Mouse (Mus musculus): ENCODE data around the gene Acbd7. TPM values are rescaled to one million over a fixed set of nuclear protein-coding genes. Genes with fewer than 3 reads are reported as not detected.

Acbd7 gene
- 1 to 10 TPM in 3 of 4 experiments, under 1 TPM in 1; 0.95 to 2.4 (median 1.5) TPM for total RNA-seq (2022)

DNA sequence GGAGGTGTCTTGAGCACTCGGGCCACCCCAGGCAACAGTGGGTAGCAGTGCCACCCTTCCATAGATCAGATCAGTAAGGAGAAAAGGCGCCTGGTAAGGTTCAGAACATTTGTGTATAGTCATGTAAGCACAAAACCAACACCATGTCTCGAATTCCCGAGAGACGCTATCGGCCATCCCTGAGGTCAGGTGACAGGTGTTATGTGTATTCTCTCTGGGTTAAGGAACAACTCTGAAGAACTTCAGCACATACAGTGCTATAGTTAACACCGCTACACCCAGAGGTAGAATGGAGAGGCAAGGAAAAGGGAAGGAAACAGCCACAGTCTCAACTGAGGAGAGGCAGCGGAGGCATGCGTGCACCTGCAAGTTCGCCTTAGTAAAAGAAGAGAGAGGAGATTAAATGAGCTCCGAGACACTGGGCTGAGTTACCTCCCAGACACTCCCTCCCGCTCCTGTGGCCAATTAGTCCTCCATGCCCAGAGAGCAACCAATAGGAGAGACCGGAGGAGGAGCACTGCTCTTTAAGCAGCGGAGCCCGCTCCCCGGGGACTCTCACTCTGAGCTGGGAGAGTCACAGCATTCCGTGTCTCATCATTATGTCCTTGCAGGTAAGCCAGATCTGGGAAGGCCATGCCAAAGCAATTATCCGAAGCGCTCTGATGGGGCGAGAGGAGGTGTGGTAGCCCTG is at the start of gene Acbd7:
Acbd7 (plus strand) TSS at position 558 of the 691 bp plus-strand sequence.
- DNase-seq (ENCODE audit: low spot score), result no peak

- DNase-seq (ENCODE audit: low spot score), result no peak
These were observed 49.7 kb upstream of the Acbd7 start for GRCm38 (mm10) chr2:3286243-3286642.

GRCm38 (mm10) chr2:3289581-3289980 is 46.4 kb upstream of the Acbd7 start:
- no peak for DNase-seq (ENCODE audit: low spot score)

DNA sequence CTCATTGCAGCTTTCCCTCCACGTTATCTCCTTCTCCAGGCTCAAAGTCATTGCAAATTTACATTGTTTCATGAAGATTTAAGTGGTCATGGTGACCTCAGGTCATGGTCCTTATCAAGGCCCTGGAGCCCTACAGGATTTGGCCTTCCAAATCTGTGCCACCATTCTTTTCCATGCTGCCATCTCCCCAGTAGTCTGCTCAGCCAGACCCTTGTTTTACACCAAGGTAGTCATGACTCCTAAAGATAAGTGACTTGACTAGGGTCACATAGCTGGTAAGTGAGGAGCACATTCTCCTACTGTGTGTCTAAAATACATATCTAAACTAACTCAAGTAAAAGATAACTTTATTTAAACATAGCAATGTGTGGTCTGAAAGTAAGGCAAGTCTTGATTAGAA is 43.8 kb upstream of the Acbd7 start:
- no peak for DNase-seq (ENCODE audit: low spot score)

DNA sequence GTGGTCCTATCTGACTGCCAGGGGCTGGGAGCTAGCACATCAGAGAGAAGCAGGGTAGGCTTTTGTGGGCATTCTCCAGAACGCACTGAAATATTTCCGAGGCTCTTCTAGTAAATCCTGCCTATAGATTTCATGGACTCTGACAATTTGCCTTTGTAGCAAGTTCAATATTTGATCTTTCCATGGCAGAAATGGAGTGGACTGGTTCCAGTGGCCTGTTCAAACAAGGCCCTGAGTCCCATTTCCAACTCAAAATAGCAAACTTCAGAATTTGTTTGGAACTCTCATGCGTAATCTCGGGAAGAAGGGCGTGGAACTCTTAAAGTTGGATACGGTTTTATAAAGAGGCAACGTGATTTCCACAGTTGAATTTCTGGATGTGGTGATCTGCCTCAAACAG is 40.1 kb upstream of the Acbd7 start:
- no peak for DNase-seq (ENCODE audit: low spot score)

DNA sequence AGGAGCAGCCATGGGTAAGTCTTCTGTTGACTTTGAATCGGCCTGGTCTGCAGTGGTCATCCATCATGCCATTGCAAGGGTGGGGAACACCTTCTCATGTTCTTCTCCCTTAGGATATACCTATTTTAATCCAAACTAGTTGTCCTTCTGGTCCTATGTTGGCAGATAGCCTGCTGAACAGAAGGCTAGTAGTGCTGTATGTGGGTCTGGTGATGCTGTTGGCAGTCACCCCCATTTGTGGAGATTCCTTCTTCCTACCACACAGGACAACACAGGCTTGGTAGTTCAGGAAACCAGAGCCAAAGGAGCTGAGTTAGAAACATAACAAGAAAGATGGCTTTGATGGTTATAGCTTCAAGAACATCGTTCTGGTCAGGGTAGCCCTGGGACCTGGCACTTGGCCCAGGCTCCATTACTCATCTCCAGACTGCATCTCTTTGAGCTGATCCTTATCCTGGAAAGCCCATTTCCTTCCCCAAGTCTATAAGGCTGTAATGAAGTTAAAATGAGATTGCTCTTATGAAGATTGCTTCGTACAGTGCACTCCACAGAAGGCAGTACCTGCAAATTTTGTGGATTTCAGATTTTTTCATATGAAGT is 30.4 kb upstream of the Acbd7 start:
- no peak for DNase-seq (ENCODE audit: low spot score)

DNA sequence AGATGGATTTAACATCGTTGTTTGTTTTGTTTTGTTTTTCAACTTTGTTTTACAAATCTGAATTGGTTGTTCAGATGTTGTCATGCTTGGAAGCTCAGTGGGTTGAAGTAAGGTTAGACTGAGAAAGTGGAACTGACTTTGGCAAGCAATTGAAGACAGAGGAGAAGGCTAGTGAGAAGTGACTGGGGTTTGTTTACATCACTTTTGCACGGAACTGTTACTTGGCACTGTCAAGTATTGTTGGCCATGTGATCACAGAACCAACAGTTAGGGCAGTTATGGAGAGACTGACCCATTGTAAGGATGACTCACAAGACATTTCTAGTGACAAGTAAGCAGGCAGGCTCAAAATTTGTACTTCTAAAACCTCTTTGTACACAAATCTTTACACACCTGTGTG is 12.8 kb upstream of the Acbd7 start:
- no peak for DNase-seq (ENCODE audit: low spot score)

- no peak for DNase-seq (ENCODE audit: low spot score)
These were observed 11.4 kb upstream of the Acbd7 start for GRCm38 (mm10) chr2:3324381-3325130.

DNA sequence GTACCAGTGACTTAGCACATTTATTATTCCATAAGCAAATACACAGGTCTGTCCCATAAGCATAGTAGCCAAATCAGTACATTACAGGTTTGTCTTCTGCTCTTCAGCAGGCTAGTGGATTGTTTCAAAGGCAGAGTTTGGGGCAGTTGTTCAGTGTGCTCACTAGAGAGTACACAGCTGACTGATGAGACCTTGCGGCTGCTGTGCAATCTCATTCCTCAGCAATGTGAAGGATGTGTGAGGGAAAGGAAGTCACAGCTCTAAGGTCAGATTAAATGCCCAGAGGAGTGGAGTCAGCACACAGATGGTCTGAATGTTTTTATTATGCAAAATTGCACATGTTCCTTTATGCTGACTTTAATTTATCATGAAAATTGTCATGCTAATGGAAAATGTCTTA is 9.4 kb upstream of the Acbd7 start:
- no peak for DNase-seq (ENCODE audit: low spot score)

GRCm38 (mm10) chr2:3327351-3327750 is 8.6 kb upstream of the Acbd7 start:
- DNase-seq (ENCODE audit: low spot score), result peak; percentile 57

DNA sequence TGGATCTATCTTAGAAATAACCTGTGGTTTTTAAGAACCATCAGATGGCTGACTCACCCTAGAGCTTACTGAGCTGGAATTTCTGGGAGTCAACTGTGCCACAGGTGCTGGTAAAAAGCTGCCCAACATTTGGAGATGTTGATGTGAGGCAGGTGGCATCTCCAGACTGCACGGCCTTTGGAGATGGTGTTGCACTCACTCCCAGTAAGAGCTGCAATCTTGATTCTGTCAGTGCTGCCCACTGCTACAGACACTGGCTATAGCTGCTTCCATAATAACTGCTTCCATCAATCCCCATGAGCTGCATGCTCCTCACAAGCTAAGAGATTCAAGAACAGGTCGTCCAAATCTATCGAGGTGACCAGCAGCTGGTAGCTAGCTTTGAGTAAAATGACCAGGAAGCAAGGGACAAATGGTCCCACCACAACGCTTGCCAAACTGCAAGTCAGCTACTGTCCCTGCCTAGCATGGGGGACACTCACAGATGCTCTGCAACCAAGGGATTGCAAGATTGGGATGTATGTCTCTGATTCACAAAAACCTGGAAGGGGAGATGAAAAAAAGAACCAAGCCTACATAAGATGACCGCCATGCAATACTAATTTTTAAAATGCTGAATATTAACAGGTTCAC is 4.8 kb upstream of the Acbd7 start:
- no peak for DNase-seq (ENCODE audit: low spot score)

DNA sequence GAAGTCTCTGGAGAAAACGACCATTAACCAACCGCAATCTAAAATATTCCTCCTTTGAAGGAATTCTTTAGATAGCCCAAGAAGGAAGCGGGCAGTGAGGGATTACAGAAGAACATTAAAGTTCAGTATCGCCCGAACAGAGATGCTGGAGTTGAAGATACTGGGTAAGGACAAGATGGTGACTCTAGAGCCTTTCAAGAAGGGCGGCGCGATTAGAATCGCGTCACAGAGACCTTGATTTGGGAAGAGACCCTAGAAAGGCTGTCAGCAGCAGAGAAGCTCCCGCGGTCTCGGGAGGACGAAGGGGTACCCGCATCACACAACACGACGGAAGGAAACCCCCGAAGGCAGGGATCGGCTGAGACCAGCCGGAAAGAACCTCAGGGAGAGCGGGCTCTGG is 3.9 kb upstream of the Acbd7 start:
- DNase-seq (ENCODE audit: low spot score), result no peak

DNA sequence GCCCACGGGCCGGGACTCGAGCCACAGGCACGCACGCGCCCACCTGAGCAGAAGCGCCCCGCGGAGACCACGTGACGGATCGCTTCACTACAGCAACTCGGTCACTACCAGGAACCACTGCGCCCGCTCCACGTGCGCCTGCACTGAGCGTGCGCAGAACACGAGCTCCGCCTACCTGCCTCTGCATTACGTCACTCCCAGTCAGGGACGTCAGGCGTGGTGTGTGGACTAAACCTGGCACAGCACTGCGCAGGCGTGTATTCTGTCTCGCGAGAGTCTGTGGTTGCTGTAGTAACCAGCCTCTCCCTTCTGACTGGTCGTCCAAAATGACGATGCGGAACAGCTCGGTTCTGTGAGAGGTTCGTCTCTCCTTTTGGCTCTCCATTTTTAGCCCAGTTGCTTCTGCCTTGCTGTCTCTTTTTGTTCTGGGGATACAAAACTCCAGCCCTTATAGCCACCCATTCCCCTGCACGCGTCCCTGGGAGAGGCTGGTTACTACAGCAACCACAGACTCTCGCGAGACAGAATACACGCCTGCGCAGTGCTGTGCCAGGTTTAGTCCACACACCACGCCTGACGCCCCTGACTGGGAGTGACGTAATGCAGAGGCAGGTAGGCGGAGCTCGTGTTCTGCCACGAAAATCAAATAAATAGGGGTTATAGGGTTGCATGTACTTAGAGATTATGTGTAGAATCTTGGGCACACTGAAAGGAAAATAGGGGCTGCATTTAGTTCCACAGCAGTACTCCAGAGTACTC is 3.3 kb upstream of the Acbd7 start, which contains the start of gene Rpp38:
Rpp38 (minus strand) TSS at position 160 of the 759 bp plus-strand sequence.
- DNase-seq (ENCODE audit: low spot score), result peak; percentile 98

DNA sequence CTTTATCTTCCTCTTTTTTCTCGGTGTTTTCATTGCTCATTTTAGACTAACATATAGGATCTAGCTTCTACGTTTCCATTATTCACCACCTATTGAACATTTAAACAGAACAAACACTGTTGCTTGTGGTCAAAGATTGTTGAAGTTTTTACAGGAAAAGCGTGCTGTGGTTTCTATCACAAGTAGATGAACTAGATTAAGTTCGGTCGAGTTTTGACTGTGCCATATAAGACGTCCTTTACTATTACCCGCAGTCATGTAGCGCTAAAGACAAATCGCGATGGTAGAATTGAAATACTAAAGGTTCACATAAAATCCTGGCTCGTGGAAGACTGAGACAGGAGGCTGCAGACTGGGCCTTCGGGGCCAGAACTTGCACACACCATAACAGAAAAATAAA is 2.2 kb upstream of the Acbd7 start:
- no peak for DNase-seq (ENCODE audit: low spot score)

DNA sequence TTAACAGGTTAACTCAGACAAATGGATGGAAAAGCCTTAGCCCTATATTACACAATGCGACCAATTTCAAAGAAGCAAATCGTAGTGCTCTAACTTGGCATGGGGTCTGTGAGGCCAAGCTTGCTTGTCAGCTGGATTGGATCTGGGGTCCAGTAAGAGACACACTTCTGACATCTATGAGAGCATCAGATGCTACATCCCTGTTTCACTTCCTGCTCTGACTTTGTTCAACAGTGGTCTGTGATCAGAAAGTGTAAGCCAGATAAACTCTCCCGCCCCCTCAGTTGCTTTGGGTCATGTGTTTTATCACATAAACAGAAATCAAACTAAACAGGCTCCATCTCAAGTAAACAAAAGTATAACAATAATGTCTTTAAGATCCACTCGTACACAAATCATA is 12.5 kb downstream of the Acbd7 start:
- no peak for DNase-seq (ENCODE audit: low spot score)

DNA sequence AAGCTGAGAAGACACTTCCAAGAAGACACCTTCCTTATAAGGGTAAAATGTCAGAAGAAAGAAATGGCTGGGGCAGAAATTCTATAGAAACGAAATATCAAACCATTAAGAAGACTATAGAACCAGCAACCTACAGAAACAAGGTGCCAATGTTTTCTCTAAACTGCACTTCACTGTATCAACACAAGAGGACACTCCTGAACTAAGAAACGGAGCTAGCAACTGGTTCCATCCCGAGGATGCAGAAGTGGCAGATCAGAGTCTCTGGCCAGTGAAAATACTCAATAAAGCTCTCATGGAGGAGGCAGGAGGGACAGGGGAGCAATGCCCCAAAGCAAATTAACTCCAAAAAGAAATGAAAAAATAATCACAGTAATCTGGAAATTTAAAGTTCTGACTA is 13.0 kb downstream of the Acbd7 start:
- peak; percentile 19 for DNase-seq (ENCODE audit: low spot score)

- no peak for DNase-seq (ENCODE audit: low spot score)
These were observed 17.2 kb downstream of the Acbd7 start for GRCm38 (mm10) chr2:3353160-3353559.

DNA sequence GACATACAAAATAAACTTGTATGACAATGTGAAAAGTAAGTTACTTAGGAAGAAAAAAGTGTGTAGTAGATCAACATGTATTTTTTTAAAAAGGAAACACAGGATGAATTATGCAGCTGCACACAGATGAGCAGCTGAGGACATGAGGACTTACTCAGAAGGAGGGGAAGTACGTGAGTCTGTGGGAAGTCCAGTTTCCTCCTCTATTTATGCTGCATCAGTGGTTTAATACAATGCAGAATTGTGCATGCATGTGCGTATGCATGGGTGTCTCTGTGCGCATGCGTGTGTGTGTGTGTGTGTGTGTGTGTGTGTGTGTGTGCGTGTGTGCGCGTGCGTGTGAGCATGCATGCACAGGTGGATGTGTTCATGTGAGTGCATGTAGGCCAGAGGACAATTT is 19.8 kb downstream of the Acbd7 start:
- DNase-seq (ENCODE audit: low spot score), result no peak

DNA sequence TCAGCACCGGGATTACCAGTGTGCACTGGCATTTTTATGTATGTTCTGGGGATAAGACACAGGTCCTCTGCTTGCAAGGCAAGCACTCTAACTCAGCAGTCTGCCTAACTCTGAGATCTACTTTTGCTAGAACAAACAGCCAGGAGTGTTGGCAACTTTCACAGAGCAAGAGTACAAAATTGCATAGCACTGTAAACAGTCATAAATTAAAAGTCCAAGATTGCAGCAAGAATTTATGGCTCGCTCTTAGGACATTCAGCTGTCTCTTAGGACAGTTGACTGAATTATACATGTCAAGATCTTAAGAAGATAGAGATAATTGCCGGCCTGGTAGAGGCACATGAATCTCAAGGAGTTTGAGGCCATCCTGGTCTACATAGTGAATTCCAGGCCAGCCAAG is 20.3 kb downstream of the Acbd7 start:
- no peak for DNase-seq (ENCODE audit: low spot score)

DNA sequence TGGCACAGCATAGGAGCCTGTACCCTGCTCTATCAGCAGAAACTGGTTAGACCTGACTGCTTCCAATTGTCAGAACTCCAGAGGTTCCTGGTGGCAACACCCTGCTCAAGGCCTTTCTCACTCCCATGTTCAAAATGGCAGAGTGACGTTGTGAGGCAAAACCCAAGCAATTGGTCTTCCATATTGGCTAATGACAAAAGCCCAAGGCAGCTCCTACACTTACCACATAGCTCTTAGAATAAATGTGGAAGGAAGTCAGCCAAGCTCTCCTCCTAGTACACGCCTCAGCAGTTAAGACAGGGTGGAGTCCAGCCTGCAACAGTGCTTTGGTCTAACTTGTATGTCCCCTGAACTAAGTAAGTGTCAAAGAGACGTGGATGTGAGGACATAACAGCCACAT is 21.9 kb downstream of the Acbd7 start:
- no peak for DNase-seq (ENCODE audit: low spot score)

GRCm38 (mm10) chr2:3361067-3361466 is 25.1 kb downstream of the Acbd7 start:
- DNase-seq (ENCODE audit: low spot score), result no peak

GRCm38 (mm10) chr2:3365127-3365526 is 29.2 kb downstream of the Acbd7 start:
- DNase-seq (ENCODE audit: low spot score), result no peak

All from heart, adult 8-10 months (tissue).